Mouse (Mus musculus) liver, postnatal 0 days (tissue): ENCODE data around the gene Fto. TPM values are rescaled to one million over a fixed set of nuclear protein-coding genes. Genes with fewer than 3 reads are reported as not detected.

ENCODE experiments used
- ATAC-seq: fragments of 200-750 bp; cut with Nextera tagmentation; 2 replicates; pipeline ENCODE4 v1.8.0; 2017; ENCODE audit warnings: mild to moderate bottlenecking, moderate library complexity
- DNase-seq: peaks from one replicate; pipeline ENCODE4 v3.0.0-alpha.2; 2016
- H3K27ac ChIP-seq: fragments of 300-500 bp; sonication (generic); 2 replicates; pipeline ENCODE4 v1.5.1; 2014; ENCODE audit warnings: antibody characterized with exemption, moderate library complexity, mild to moderate bottlenecking, low read depth
- H3K27me3 ChIP-seq: fragments of 300-500 bp; sonication (generic); 2 replicates; pipeline ENCODE4 v1.6.1; 2014; ENCODE audit warnings: low read length, control low read depth, mixed read lengths; ENCODE audit not compliant: insufficient read depth
- H3K36me3 ChIP-seq: fragments of 300-500 bp; sonication (generic); replicated peaks from 2 replicates; pipeline ENCODE4 v1.6.1; 2014; ENCODE audit warnings: mild to moderate bottlenecking, control low read depth, low read length, moderate library complexity, mixed read lengths; ENCODE audit not compliant: insufficient read depth
- H3K4me1 ChIP-seq: fragments of 300-500 bp; sonication (generic); 2 replicates; pipeline ENCODE4 v1.6.1; 2014; ENCODE audit warnings: antibody characterized with exemption, mild to moderate bottlenecking, control low read depth; ENCODE audit not compliant: insufficient read depth
- H3K4me2 ChIP-seq: fragments of 300-500 bp; sonication (generic); 2 replicates; pipeline ENCODE4 v1.6.1; 2014; ENCODE audit warnings: low read depth, mild to moderate bottlenecking, low read length, moderate library complexity, mixed read lengths
- H3K4me3 ChIP-seq: fragments of 300-500 bp; sonication (generic); 2 replicates; pipeline ENCODE4 v1.5.1; 2014; ENCODE audit warnings: low read depth, low read length
- H3K9ac ChIP-seq: fragments of 300-500 bp; sonication (generic); replicated peaks from 2 replicates; pipeline ENCODE4 v1.6.1; 2014; ENCODE audit warnings: mild to moderate bottlenecking, moderate library complexity
- H3K9me3 ChIP-seq: fragments of 300-500 bp; sonication (generic); 2 replicates; pipeline ENCODE4 v1.6.1; 2016; ENCODE audit warnings: mild to moderate bottlenecking, control low read depth, low read length, mixed read lengths
- CTCF ChIP-seq: sonication (generic); IDR thresholded peaks from 2 replicates; pipeline ENCODE4 v1.5.1; 2016; ENCODE audit warnings: antibody characterized with exemption, low read depth
- EP300 ChIP-seq: IDR thresholded peaks from 2 replicates; pipeline ENCODE4 v1.6.1; 2016; ENCODE audit warnings: antibody characterized with exemption, low read depth, mild to moderate bottlenecking
- WGBS: fragments of 180-500 bp; shearing (Covaris S2); extraction: QIAGEN DNeasy Blood & Tissue Kit; methylation state at CpG from one replicate; pipeline ENCODE4 v1.1.7; 2014; ENCODE audit not compliant: insufficient replicate concordance; 5-methylcytosine and 5-hydroxymethylcytosine counted together
- polyA plus RNA-seq: library from polyadenylated mRNA; unstranded; fragments of >200 nt; fragmentation: Nextera tagmentation; extraction: Ambion mirVana; gene quantifications from 2 replicates; pipeline ENCODE4 v1.2.1, GENCODE M21; 2015

Fto gene
- polyA plus RNA-seq, 1 experiment from 2014 or later, result 10.8 TPM

DNA sequence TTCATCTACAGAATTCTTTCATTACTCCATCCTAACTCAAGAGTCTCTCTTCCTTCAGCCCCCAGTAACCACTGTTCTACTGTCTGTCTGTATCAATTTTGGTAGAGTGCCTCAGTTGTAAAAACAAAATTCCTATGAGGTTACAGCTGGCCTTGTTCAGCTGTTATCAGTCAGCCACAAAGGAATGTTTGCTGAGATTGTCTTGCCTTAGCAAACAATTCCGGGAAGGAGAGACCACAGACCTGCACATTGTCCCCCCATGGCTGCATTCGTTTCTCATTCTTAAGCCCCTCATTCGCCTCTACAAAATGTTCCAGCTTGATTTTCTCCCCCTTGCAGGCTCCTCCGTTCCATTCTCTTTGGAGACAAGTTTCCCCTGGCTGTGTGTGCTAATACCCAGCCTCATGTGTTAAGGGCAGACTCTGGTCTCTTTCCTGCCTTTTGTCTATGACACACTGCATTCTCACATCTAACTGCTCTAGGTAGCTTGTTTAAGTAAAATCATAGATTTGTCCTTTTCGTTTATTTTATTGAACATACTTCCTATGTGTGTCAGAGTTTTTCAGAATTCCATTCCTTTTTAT is 111.3 kb downstream of the Fto start:
- Histone ChIP-seq H3K4me1 (0 out of 2 replicates have a peak, but pooled peaks cover 5% of the 10 kb centered on the region), H3K4me2 (no peak overlapping the region), H3K9me3 (no peaks in the 10 kb centered on the region), H3K27me3 (no peaks in the 10 kb centered on the region), H3K36me3 (no peaks in the 10 kb centered on the region), H3K4me3 (no peak overlapping the region), H3K27ac (no peak overlapping the region), H3K9ac (no peak overlapping the region)
- ATAC-seq (no peak), DNase-seq (no peak)
- TF ChIP-seq EP300 (no peak), CTCF (no peak)
- WGBS, result 63% methylated on average over 5 of the region's 5 CpGs

DNA sequence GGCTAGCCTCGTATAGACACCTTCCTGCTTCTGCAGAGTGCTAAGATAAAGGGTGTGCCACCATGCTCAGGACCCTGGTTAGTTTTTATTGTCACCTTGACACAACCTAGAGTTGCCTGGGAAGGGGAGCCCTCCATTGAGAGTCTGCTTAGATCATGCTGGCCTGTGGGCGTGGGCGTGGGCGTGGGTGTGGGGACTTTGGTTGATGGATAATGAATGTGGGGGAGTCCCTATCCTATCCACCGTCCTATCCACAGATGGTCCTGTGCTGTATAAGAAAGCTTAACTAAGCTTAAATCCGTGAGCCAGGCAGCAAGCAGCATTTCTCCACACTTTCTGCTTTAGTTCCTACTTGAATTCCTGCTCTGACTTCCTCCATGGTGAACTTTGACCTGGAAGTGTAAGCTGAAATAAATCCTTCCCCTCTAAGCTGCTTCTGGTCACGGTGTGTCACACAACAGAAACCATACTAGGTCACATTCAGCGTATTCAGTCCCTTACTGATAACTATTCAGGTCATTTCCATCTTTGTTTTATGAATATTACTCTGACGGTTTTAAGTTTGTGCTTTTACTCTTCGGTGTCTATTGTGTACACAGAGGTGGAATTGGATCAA is 112.0 kb downstream of the Fto start:
- no peak overlapping the region for H3K4me2 ChIP-seq
- DNase-seq (no peak), ATAC-seq (no peak)
- no peak overlapping the region for H3K27ac ChIP-seq
- H3K27me3 ChIP-seq, result no peaks in the 10 kb centered on the region
- H3K36me3 ChIP-seq, result no peaks in the 10 kb centered on the region
- no peak overlapping the region for H3K4me3 ChIP-seq
- H3K4me1 ChIP-seq, result 0 out of 2 replicates have a peak, but pooled peaks cover 5% of the 10 kb centered on the region
- TF ChIP-seq EP300, result no peak
- no peak for TF ChIP-seq CTCF
- WGBS, result 78% methylated on average over 10 of the region's 10 CpGs
- no peaks in the 10 kb centered on the region for H3K9me3 ChIP-seq
- H3K9ac ChIP-seq, result no peak overlapping the region

DNA sequence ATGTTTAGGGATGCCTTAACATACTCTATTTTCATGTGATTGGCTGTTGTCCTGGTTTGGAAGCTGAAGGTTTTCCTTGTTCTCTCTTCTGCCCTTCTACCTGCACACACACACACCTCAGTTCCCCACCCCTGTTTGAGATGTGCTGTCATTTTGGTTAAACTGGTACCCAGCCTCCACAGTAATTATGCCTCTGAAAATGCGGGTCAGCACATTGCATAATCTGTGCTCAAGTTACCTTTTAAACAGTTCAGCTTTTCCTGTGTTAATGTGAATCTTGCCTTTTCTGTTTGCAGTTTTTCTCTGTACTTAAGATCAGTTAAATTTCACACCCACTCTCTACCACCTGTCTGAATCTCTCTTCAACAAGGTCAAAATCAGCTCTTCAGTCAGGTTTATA is 113.2 kb downstream of the Fto start:
- no peaks in the 10 kb centered on the region for H3K36me3 ChIP-seq
- ATAC-seq (no peak), DNase-seq (no peak)
- TF ChIP-seq EP300 (no peak), CTCF (no peak)
- H3K9ac ChIP-seq, result no peak overlapping the region
- no peak overlapping the region for H3K4me2 ChIP-seq
- WGBS, result 59% methylated on average over 1 of the region's 1 CpGs
- H3K27me3 ChIP-seq, result no peaks in the 10 kb centered on the region
- no peak overlapping the region for H3K27ac ChIP-seq
- H3K9me3 ChIP-seq, result no peaks in the 10 kb centered on the region
- H3K4me3 ChIP-seq, result no peak overlapping the region
- H3K4me1 ChIP-seq, result 0 out of 2 replicates have a peak, but pooled peaks cover 5% of the 10 kb centered on the region

DNA sequence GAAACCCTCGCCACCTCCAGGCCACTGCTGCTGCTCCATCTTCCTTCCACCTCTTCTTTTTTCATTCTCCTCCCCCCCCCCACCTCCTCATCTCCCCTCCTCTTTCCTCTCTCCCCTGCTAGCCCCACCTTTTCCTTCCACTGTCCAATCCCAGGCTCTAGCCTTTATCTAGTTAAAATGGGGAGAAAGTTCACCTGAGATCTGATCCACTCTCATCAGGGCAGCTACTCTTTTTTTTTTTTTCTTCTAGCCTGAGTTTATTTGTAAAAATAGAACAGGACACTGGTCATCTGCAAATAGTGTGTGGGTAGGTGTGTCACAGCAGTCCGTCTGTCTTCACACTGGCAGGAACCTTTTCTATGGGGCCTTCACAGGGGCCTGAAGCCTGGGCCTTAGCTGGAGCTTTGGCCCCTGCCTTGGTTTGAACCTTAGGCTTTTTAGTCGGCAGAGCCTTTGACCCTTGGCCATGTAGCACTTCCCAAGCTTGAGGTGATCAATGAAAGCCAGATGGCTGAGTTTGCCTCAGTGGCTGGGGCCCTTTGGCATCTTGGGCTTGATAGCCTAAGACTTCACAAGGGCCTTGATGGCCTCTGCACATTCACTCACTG is 117.1 kb downstream of the Fto start:
- Histone ChIP-seq H3K4me2 (no peak overlapping the region), H3K4me1 (0 out of 2 replicates have a peak, but pooled peaks cover 5% of the 10 kb centered on the region), H3K4me3 (no peak overlapping the region), H3K9ac (no peak overlapping the region), H3K9me3 (peaks cover 3% of the 10 kb centered on the region; the same call in 1 of the 2 replicates), H3K36me3 (no peaks in the 10 kb centered on the region), H3K27ac (no peak overlapping the region), H3K27me3 (no peaks in the 10 kb centered on the region)
- peak; percentile 12 for ATAC-seq
- WGBS, result 70% methylated on average over 3 of the region's 3 CpGs
- TF ChIP-seq EP300 (no peak), CTCF (no peak)
- DNase-seq, result no peak

DNA sequence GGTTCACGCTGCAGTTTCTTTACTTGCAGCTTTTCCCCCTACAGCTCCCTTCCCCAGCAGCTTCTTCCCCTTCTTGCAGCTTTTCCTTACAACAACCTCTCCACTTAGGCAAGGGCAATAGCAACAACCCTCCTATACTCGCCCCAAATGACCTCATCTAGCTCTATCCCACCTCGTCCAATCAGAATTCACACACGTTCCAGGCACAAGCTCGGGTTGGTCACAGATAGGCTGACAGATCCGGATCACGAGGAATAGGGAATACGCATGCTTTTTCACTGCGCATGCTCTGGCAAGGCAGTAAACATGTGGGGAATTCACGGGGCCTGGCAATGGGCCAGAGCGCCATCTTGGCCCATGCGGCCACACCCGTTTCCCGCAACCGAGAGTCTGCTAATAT is 122.7 kb downstream of the Fto start:
- 93% methylated on average over 15 of the region's 15 CpGs for WGBS
- TF ChIP-seq EP300, result no peak

DNA sequence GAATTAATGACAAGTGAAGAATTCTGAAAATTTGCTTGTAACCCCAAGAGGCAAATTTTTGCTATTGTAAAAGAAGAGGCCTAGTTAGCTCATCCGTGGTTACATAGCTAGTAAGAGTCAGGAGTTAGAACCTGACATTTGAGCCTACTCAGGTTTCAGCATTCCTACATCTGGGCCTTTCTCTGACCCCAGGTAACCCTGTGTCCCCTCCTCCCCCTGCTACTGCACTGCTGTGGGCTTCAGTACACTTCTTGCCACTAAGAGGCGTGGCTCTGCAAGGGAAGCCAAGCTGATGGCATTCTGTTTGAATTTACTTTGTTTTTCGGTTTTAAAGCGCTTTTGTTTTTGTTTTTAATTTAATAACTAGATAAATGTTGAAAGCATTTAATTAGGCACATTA is 130.6 kb downstream of the Fto start:
- H3K36me3 ChIP-seq, result no peaks in the 10 kb centered on the region; the same call in 1 of the 2 replicates
- H3K4me1 ChIP-seq, result peaks cover 5% of the 10 kb centered on the region; the same call in 1 of the 2 replicates
- no peaks in the 10 kb centered on the region for H3K9me3 ChIP-seq
- H3K4me3 ChIP-seq, result no peak overlapping the region
- H3K9ac ChIP-seq, result no peak overlapping the region
- no peaks in the 10 kb centered on the region for H3K27me3 ChIP-seq
- 64% methylated on average over 4 of the region's 4 CpGs for WGBS
- H3K4me2 ChIP-seq, result no peak overlapping the region
- no peak for ATAC-seq
- H3K27ac ChIP-seq, result no peak overlapping the region
- TF ChIP-seq EP300 (no peak), CTCF (no peak)
- no peak for DNase-seq

More for the DNA sequence above, 122.7 kb downstream of the Fto start:
- no peak overlapping the region for H3K4me2 ChIP-seq
- H3K9me3 ChIP-seq, result peaks cover 8% of the 10 kb centered on the region
- H3K4me3 ChIP-seq, result no peak overlapping the region
- H3K36me3 ChIP-seq, result no peaks in the 10 kb centered on the region
- H3K27ac ChIP-seq, result no peak overlapping the region
- no peaks in the 10 kb centered on the region for H3K27me3 ChIP-seq
- DNase-seq, result no peak
- no peaks in the 10 kb centered on the region for H3K4me1 ChIP-seq
- ATAC-seq, result no peak
- no peak overlapping the region for H3K9ac ChIP-seq
